Mouse (Mus musculus): ENCODE measurements around the gene Myrfl. TPM values are rescaled to one million over a fixed set of nuclear protein-coding genes. Genes with fewer than 3 reads are reported as not detected.

The Myrfl gene
- polyA plus RNA-seq, 1 experiment = 0.12 TPM

GRCm38 (mm10) chr10:116904503-116904908 lies 7.8 kb upstream of the Myrfl start:
- DNase-seq = no peak
- Histone ChIP-seq H3K4me1 (replicated peaks; ENCODE audit: control insufficient read depth, insufficient read depth, low read length) (no peaks in the 10 kb centered on the region), H3K27me3 (ENCODE audit: control insufficient read depth, insufficient read depth, low read length) (no peaks in the 10 kb centered on the region), H3K36me3 (ENCODE audit: control insufficient read depth, insufficient read depth, low read length) (peaks cover 30% of the 10 kb centered on the region), H3K27ac (ENCODE audit: control insufficient read depth, insufficient read depth, low read length) (no peak overlapping the region), H3K4me3 (ENCODE audit: control insufficient read depth, insufficient read depth, low read length) (no peak overlapping the region)
- TF ChIP-seq POLR2A (IDR thresholded peaks at IDR 0.05; ENCODE audit: control insufficient read depth, extremely low read depth, insufficient read depth, low read length, poor library complexity) = no peak
- no peak for TF ChIP-seq CTCF (IDR thresholded peaks at IDR 0.05; ENCODE audit: borderline replicate concordance, control insufficient read depth, extremely low read depth, insufficient read depth, low read length, poor library complexity)
- WGBS = 94% methylated on average over 10 of the region's 10 CpGs

- no peak overlapping the region for H3K4me3 ChIP-seq (ENCODE audit: control insufficient read depth, insufficient read depth, low read length)
- no peak overlapping the region for H3K27ac ChIP-seq (ENCODE audit: control insufficient read depth, insufficient read depth, low read length)
- 95% methylated on average over 12 of the region's 12 CpGs for WGBS
- H3K36me3 ChIP-seq (ENCODE audit: control insufficient read depth, insufficient read depth, low read length) = no peaks in the 10 kb centered on the region
- H3K4me1 ChIP-seq (replicated peaks; ENCODE audit: control insufficient read depth, insufficient read depth, low read length) = peaks cover 2% of the 10 kb centered on the region; the same call in 1 of the 2 replicates
- H3K27me3 ChIP-seq (ENCODE audit: control insufficient read depth, insufficient read depth, low read length) = no peaks in the 10 kb centered on the region
- DNase-seq = no peak
- TF ChIP-seq CTCF (IDR thresholded peaks at IDR 0.05; ENCODE audit: borderline replicate concordance, control insufficient read depth, extremely low read depth, insufficient read depth, low read length, poor library complexity) (no peak), POLR2A (IDR thresholded peaks at IDR 0.05; ENCODE audit: control insufficient read depth, extremely low read depth, insufficient read depth, low read length, poor library complexity) (no peak)
These were observed 1.4 kb downstream of the Myrfl start for GRCm38 (mm10) chr10:116895108-116895833.

GRCm38 (mm10) chr10:116894540-116894939 lies 2.2 kb downstream of the Myrfl start:
- Histone ChIP-seq H3K4me1 (replicated peaks; ENCODE audit: control insufficient read depth, insufficient read depth, low read length) (peaks cover 2% of the 10 kb centered on the region; the same call in 1 of the 2 replicates), H3K27me3 (ENCODE audit: control insufficient read depth, insufficient read depth, low read length) (no peaks in the 10 kb centered on the region), H3K4me3 (ENCODE audit: control insufficient read depth, insufficient read depth, low read length) (no peak overlapping the region), H3K27ac (ENCODE audit: control insufficient read depth, insufficient read depth, low read length) (no peak overlapping the region), H3K36me3 (ENCODE audit: control insufficient read depth, insufficient read depth, low read length) (no peaks in the 10 kb centered on the region)
- TF ChIP-seq POLR2A (IDR thresholded peaks at IDR 0.05; ENCODE audit: control insufficient read depth, extremely low read depth, insufficient read depth, low read length, poor library complexity) = no peak
- no peak for TF ChIP-seq CTCF (IDR thresholded peaks at IDR 0.05; ENCODE audit: borderline replicate concordance, control insufficient read depth, extremely low read depth, insufficient read depth, low read length, poor library complexity)
- no peak for DNase-seq
- 92% methylated on average over 6 of the region's 6 CpGs for WGBS

- no peak overlapping the region for H3K27ac ChIP-seq (ENCODE audit: control insufficient read depth, insufficient read depth, low read length)
- H3K4me1 ChIP-seq (replicated peaks; ENCODE audit: control insufficient read depth, insufficient read depth, low read length) = peaks cover 2% of the 10 kb centered on the region; the same call in 1 of the 2 replicates
- no peaks in the 10 kb centered on the region for H3K27me3 ChIP-seq (ENCODE audit: control insufficient read depth, insufficient read depth, low read length)
- H3K36me3 ChIP-seq (ENCODE audit: control insufficient read depth, insufficient read depth, low read length) = no peaks in the 10 kb centered on the region
- WGBS = 13% methylated on average over 3 of the region's 3 CpGs
- TF ChIP-seq CTCF (IDR thresholded peaks at IDR 0.05; ENCODE audit: borderline replicate concordance, control insufficient read depth, extremely low read depth, insufficient read depth, low read length, poor library complexity) = no peak
- TF ChIP-seq POLR2A (IDR thresholded peaks at IDR 0.05; ENCODE audit: control insufficient read depth, extremely low read depth, insufficient read depth, low read length, poor library complexity) = no peak
- no peak overlapping the region for H3K4me3 ChIP-seq (ENCODE audit: control insufficient read depth, insufficient read depth, low read length)
- peak; percentile 40 for DNase-seq
These were observed 3.0 kb downstream of the Myrfl start for GRCm38 (mm10) chr10:116893753-116894152.

GRCm38 (mm10) chr10:116890587-116890986 lies 6.1 kb downstream of the Myrfl start:
- no peak overlapping the region for H3K27ac ChIP-seq (ENCODE audit: control insufficient read depth, insufficient read depth, low read length)
- peaks cover 2% of the 10 kb centered on the region; the same call in 1 of the 2 replicates for H3K4me1 ChIP-seq (replicated peaks; ENCODE audit: control insufficient read depth, insufficient read depth, low read length)
- H3K4me3 ChIP-seq (ENCODE audit: control insufficient read depth, insufficient read depth, low read length) = no peak overlapping the region
- TF ChIP-seq POLR2A (IDR thresholded peaks at IDR 0.05; ENCODE audit: control insufficient read depth, extremely low read depth, insufficient read depth, low read length, poor library complexity) = no peak
- no peak for TF ChIP-seq CTCF (IDR thresholded peaks at IDR 0.05; ENCODE audit: borderline replicate concordance, control insufficient read depth, extremely low read depth, insufficient read depth, low read length, poor library complexity)
- H3K36me3 ChIP-seq (ENCODE audit: control insufficient read depth, insufficient read depth, low read length) = no peaks in the 10 kb centered on the region
- no peaks in the 10 kb centered on the region for H3K27me3 ChIP-seq (ENCODE audit: control insufficient read depth, insufficient read depth, low read length)
- DNase-seq = no peak
- WGBS = 87% methylated on average over 5 of the region's 5 CpGs

- Histone ChIP-seq H3K27me3 (ENCODE audit: control insufficient read depth, insufficient read depth, low read length) (no peaks in the 10 kb centered on the region), H3K27ac (ENCODE audit: control insufficient read depth, insufficient read depth, low read length) (no peak overlapping the region), H3K4me3 (ENCODE audit: control insufficient read depth, insufficient read depth, low read length) (no peak overlapping the region), H3K36me3 (ENCODE audit: control insufficient read depth, insufficient read depth, low read length) (no peaks in the 10 kb centered on the region), H3K4me1 (replicated peaks; ENCODE audit: control insufficient read depth, insufficient read depth, low read length) (no peaks in the 10 kb centered on the region)
- TF ChIP-seq CTCF (IDR thresholded peaks at IDR 0.05; ENCODE audit: borderline replicate concordance, control insufficient read depth, extremely low read depth, insufficient read depth, low read length, poor library complexity) (no peak), POLR2A (IDR thresholded peaks at IDR 0.05; ENCODE audit: control insufficient read depth, extremely low read depth, insufficient read depth, low read length, poor library complexity) (no peak)
- no peak for DNase-seq
- WGBS = 82% methylated on average over 3 of the region's 3 CpGs
These were observed 12.2 kb downstream of the Myrfl start for GRCm38 (mm10) chr10:116884552-116884951.
